Mouse (Mus musculus) common myeloid progenitor, adult 5-6 weeks (primary cell): ENCODE results near the gene Gfra1. TPM values are rescaled to one million over a fixed set of nuclear protein-coding genes. Genes with fewer than 3 reads are reported as not detected.

Experiments used
- ATAC-seq: replicated peaks from 2 replicates; pipeline ENCODE4 v1.8.0; 2016; ENCODE audit warnings: low read depth, mild to moderate bottlenecking, moderate TSS enrichment, inconsistent platforms; ENCODE audit not compliant: poor library complexity, severe bottlenecking
- total RNA-seq: library from RNA; stranded (forward); fragments of 200-1000, 187-1606 nt; gene quantifications from 2 replicates; pipeline ENCODE4 v1.2.3, GENCODE M21; 2017

The Gfra1 gene
- total RNA-seq, 1 experiment from 2014 or later = 0.09 TPM

GRCm38 (mm10) chr19:58399166-58399565, 56.5 kb downstream of the Gfra1 start:
- ATAC-seq = 0 out of 2 replicates have a peak, but pooled peaks have one; percentile 52

GRCm38 (mm10) chr19:58396604-58396984, 59.1 kb downstream of the Gfra1 start:
- no peak for ATAC-seq

- ATAC-seq = no peak
Measured at GRCm38 (mm10) chr19:58395785-58396603, 59.7 kb downstream of the Gfra1 start.

- no peak for ATAC-seq
Measured at GRCm38 (mm10) chr19:58393121-58393520, 62.6 kb downstream of the Gfra1 start.

- ATAC-seq = no peak
Measured at GRCm38 (mm10) chr19:58391796-58392195, 63.9 kb downstream of the Gfra1 start.

- ATAC-seq = peak; percentile 81
Measured at GRCm38 (mm10) chr19:58389466-58389865, 66.2 kb downstream of the Gfra1 start.

GRCm38 (mm10) chr19:58388851-58389447, 66.8 kb downstream of the Gfra1 start:
- no peak for ATAC-seq

- no peak for ATAC-seq
Measured at GRCm38 (mm10) chr19:58383273-58383672, 72.4 kb downstream of the Gfra1 start.

- no peak for ATAC-seq
Measured at GRCm38 (mm10) chr19:58382535-58382934, 73.2 kb downstream of the Gfra1 start.

- ATAC-seq = 0 out of 2 replicates have a peak, but pooled peaks have one; percentile 42
Measured at GRCm38 (mm10) chr19:58377969-58378368, 77.7 kb downstream of the Gfra1 start.

GRCm38 (mm10) chr19:58376675-58377102, 79.0 kb downstream of the Gfra1 start:
- ATAC-seq = peak; percentile 47; the same call in 1 of the 2 replicates

- ATAC-seq = no peak
Measured at GRCm38 (mm10) chr19:58374648-58375047, 81.1 kb downstream of the Gfra1 start.

GRCm38 (mm10) chr19:58374155-58374554, 81.6 kb downstream of the Gfra1 start:
- ATAC-seq = no peak

- ATAC-seq = no peak
Measured at GRCm38 (mm10) chr19:58368513-58368912, 87.2 kb downstream of the Gfra1 start.

- ATAC-seq = no peak
Measured at GRCm38 (mm10) chr19:58364688-58365087, 91.0 kb downstream of the Gfra1 start.

- ATAC-seq = no peak
Measured at GRCm38 (mm10) chr19:58360982-58361381, 94.7 kb downstream of the Gfra1 start.

GRCm38 (mm10) chr19:58358063-58358462, 97.6 kb downstream of the Gfra1 start:
- ATAC-seq = peak; percentile 61

GRCm38 (mm10) chr19:58353953-58354352, 101.8 kb downstream of the Gfra1 start:
- ATAC-seq = peak; percentile 74

- ATAC-seq = no peak
Measured at GRCm38 (mm10) chr19:58353260-58353870, 102.3 kb downstream of the Gfra1 start.

GRCm38 (mm10) chr19:58349890-58350408, 105.8 kb downstream of the Gfra1 start:
- ATAC-seq = no peak

GRCm38 (mm10) chr19:58345137-58345536, 110.6 kb downstream of the Gfra1 start:
- ATAC-seq = no peak
